In genomic region chr3:121435296-121435695, GRCm38 (mm10) we compare ENCODE assay signal across 14 mouse cellular contexts. TPM values are rescaled to one million over a fixed set of nuclear protein-coding genes. Genes with fewer than 3 reads are reported as not detected.
DNase-seq lines count a peak whose midpoint lies in the region; ATAC-seq and TF ChIP-seq lines count a peak whose summit lies in the region.
"Had no signal": no experiment of that assay in that cellular context is flagged by ENCODE, and none has a peak within 500 bp of the region (broad histone marks: within the 10 kb centered on the region; RNA-seq: fewer than 3 reads in every experiment).

No protein-coding gene starts in this region.

- no peak for ATAC-seq in heart, embryonic 12.5 days (ENCODE audit: insufficient number of reproducible peaks, low FRiP score)
- no peak for ATAC-seq in heart, embryonic 11.5 days (replicated peaks; ENCODE audit: insufficient number of reproducible peaks, low FRiP score, low TSS enrichment)
- no peak for ATAC-seq in midbrain, postnatal 0 days (ENCODE audit: low FRiP score)
- no peak for ATAC-seq in midbrain, embryonic 14.5 days (ENCODE audit: low FRiP score, low TSS enrichment)
- ATAC-seq: CD4-positive, CD25-positive, alpha-beta regulatory T cell, adult 4 months had no signal

- H3K4me2 ChIP-seq in heart, embryonic 12.5 days, result no peak overlapping the region; the same call in 1 of the 2 replicates
- H3K4me2 ChIP-seq in heart, embryonic 11.5 days, result no peak overlapping the region
- no peak overlapping the region for H3K4me2 ChIP-seq in midbrain, postnatal 0 days (ENCODE audit: low read depth, low read length, poor library complexity, severe bottlenecking)
- H3K4me2 ChIP-seq in midbrain, embryonic 14.5 days (ENCODE audit: low read length), result no peak overlapping the region
- H3K4me2 ChIP-seq: midbrain, embryonic 12.5 days had no signal

- 68% methylated on average over 5 of the region's 5 CpGs for WGBS in heart, embryonic 12.5 days
- 68% methylated on average over 5 of the region's 5 CpGs for WGBS in heart, embryonic 11.5 days (ENCODE audit: insufficient replicate concordance)
- WGBS in midbrain, postnatal 0 days, result 69% methylated on average over 5 of the region's 5 CpGs
- WGBS in midbrain, embryonic 14.5 days, result 84% methylated on average over 5 of the region's 5 CpGs
- WGBS in limb, embryonic 10.5 days, result 72% methylated on average over 5 of the region's 5 CpGs

- H3K4me1 ChIP-seq in heart, embryonic 12.5 days (replicated peaks), result peaks cover 90% of the 10 kb centered on the region
- peaks cover 82% of the 10 kb centered on the region for H3K4me1 ChIP-seq in heart, embryonic 11.5 days (ENCODE audit: control insufficient read depth, insufficient read depth, low read length)
- peaks cover 8% of the 10 kb centered on the region; the same call in 1 of the 2 replicates for H3K4me1 ChIP-seq in midbrain, postnatal 0 days (ENCODE audit: insufficient read depth, low read length)
- peaks cover 29% of the 10 kb centered on the region for H3K4me1 ChIP-seq in midbrain, embryonic 14.5 days (ENCODE audit: control insufficient read depth, insufficient read depth, low read length)
- H3K4me1 ChIP-seq in limb, embryonic 10.5 days, result peaks cover 79% of the 10 kb centered on the region

- peak; percentile 23 for DNase-seq in midbrain, postnatal 0 days (ENCODE audit: low spot score)
- no peak for DNase-seq in midbrain, embryonic 14.5 days
- DNase-seq in limb, embryonic 10.5 days (ENCODE audit: low spot score), result no peak
- no peak for DNase-seq in left cerebral cortex, adult 11 months (ENCODE audit: low spot score)
- no peak for DNase-seq in layer of hippocampus, adult 11-12 months (ENCODE audit: low spot score)
- DNase-seq: adrenal gland, postnatal 25 days; cerebellum, postnatal 25 days; lung, postnatal 10 days had no signal

- H3K27ac ChIP-seq in heart, embryonic 12.5 days (ENCODE audit: poor library complexity, severe bottlenecking), result peak overlapping the region; percentile 55; the same call in 1 of the 2 replicates
- H3K27ac ChIP-seq in heart, embryonic 11.5 days (ENCODE audit: low read depth, low read length), result no peak overlapping the region
- peak overlapping the region; percentile 32; the same call in 1 of the 2 replicates for H3K27ac ChIP-seq in midbrain, postnatal 0 days (ENCODE audit: low read depth, low read length)
- no peak overlapping the region for H3K27ac ChIP-seq in midbrain, embryonic 14.5 days (replicated peaks; ENCODE audit: low read depth, low read length)
- H3K27ac ChIP-seq in limb, embryonic 10.5 days, result peak overlapping the region; percentile 92; the same call in 1 of the 2 replicates
- H3K27ac ChIP-seq: liver, embryonic 14.5 days; midbrain, embryonic 12.5 days had no signal

- H3K9ac ChIP-seq in heart, embryonic 12.5 days, result no peak overlapping the region; the same call in 1 of the 2 replicates
- H3K9ac ChIP-seq in heart, embryonic 11.5 days (ENCODE audit: low read depth, low read length), result no peak overlapping the region
- H3K9ac ChIP-seq in midbrain, postnatal 0 days (replicated peaks; ENCODE audit: low read length, poor library complexity, severe bottlenecking), result no peak overlapping the region
- H3K9ac ChIP-seq in midbrain, embryonic 14.5 days (replicated peaks; ENCODE audit: low read length), result no peak overlapping the region
- H3K9ac ChIP-seq: kidney, embryonic 15.5 days; liver, embryonic 14.5 days; midbrain, embryonic 12.5 days had no signal

- no peaks in the 10 kb centered on the region for H3K27me3 ChIP-seq in heart, embryonic 12.5 days (replicated peaks)
- no peaks in the 10 kb centered on the region for H3K27me3 ChIP-seq in heart, embryonic 11.5 days (ENCODE audit: control insufficient read depth, insufficient read depth, low read length)
- no peaks in the 10 kb centered on the region for H3K27me3 ChIP-seq in midbrain, postnatal 0 days (ENCODE audit: insufficient read depth, low read length)
- no peaks in the 10 kb centered on the region for H3K27me3 ChIP-seq in midbrain, embryonic 14.5 days (ENCODE audit: control insufficient read depth, insufficient read depth, low read length)
- H3K27me3 ChIP-seq in limb, embryonic 10.5 days (ENCODE audit: low read depth, poor library complexity, severe bottlenecking), result no peaks in the 10 kb centered on the region
- H3K27me3 ChIP-seq: kidney, embryonic 15.5 days; midbrain, embryonic 12.5 days had no signal

- H3K36me3 ChIP-seq in heart, embryonic 12.5 days, result 0 out of 2 replicates have a peak, but pooled peaks cover 9% of the 10 kb centered on the region
- H3K36me3 ChIP-seq in heart, embryonic 11.5 days (ENCODE audit: control insufficient read depth, insufficient read depth, low read length), result no peaks in the 10 kb centered on the region
- no peaks in the 10 kb centered on the region for H3K36me3 ChIP-seq in midbrain, postnatal 0 days (ENCODE audit: insufficient read depth, low read length)
- H3K36me3 ChIP-seq in midbrain, embryonic 14.5 days (ENCODE audit: control insufficient read depth, insufficient read depth, low read length), result no peaks in the 10 kb centered on the region
- H3K36me3 ChIP-seq in limb, embryonic 10.5 days, result peaks cover 69% of the 10 kb centered on the region

- H3K9me3 ChIP-seq in heart, embryonic 12.5 days (replicated peaks), result no peaks in the 10 kb centered on the region
- no peaks in the 10 kb centered on the region for H3K9me3 ChIP-seq in heart, embryonic 11.5 days (replicated peaks; ENCODE audit: control insufficient read depth, low read length)
- H3K9me3 ChIP-seq in midbrain, postnatal 0 days (ENCODE audit: low read length), result no peaks in the 10 kb centered on the region
- no peaks in the 10 kb centered on the region for H3K9me3 ChIP-seq in midbrain, embryonic 14.5 days (ENCODE audit: control insufficient read depth, low read length)
- H3K9me3 ChIP-seq in limb, embryonic 10.5 days (replicated peaks), result no peaks in the 10 kb centered on the region
- H3K9me3 ChIP-seq: kidney, embryonic 15.5 days; midbrain, embryonic 12.5 days had no signal

- H3K4me3 ChIP-seq in heart, embryonic 12.5 days, result no peak overlapping the region
- H3K4me3 ChIP-seq in heart, embryonic 11.5 days (ENCODE audit: low read depth, low read length), result no peak overlapping the region
- no peak overlapping the region for H3K4me3 ChIP-seq in midbrain, postnatal 0 days (ENCODE audit: low read depth, low read length)
- no peak overlapping the region for H3K4me3 ChIP-seq in midbrain, embryonic 14.5 days (replicated peaks; ENCODE audit: low read depth, low read length)
- no peak overlapping the region for H3K4me3 ChIP-seq in limb, embryonic 10.5 days
- H3K4me3 ChIP-seq: kidney, embryonic 15.5 days; midbrain, embryonic 12.5 days had no signal

- no peak for TF ChIP-seq CTCF in midbrain, postnatal 0 days (IDR thresholded peaks at IDR 0.05)

RNA-seq across cellular contexts. Expression of gene Cnn3, which starts 9.0 kb away (rescaled TPM):
- 455 and 460 TPM in 2 replicates for polyA plus RNA-seq in heart, embryonic 12.5 days (2016; fragmentation: Nextera tagmentation; extraction: Ambion mirVana)
- 488 and 525 TPM in 2 replicates for polyA plus RNA-seq in heart, embryonic 11.5 days (2014; fragmentation: Nextera tagmentation; extraction: Ambion mirVana)
- total RNA-seq in midbrain, postnatal 0 days (2014; rRNA removed), result 116 and 122 TPM in 2 replicates
- 181 and 187 TPM in 2 replicates for polyA plus RNA-seq in midbrain, postnatal 0 days (2015; fragmentation: Nextera tagmentation; extraction: Ambion mirVana)
- polyA plus RNA-seq in midbrain, embryonic 14.5 days (2014; fragmentation: Nextera tagmentation; extraction: Ambion mirVana), result 417 and 560 TPM in 2 replicates
- 697 and 777 TPM in 2 replicates for polyA plus RNA-seq in limb, embryonic 10.5 days (2016; fragmentation: Nextera tagmentation; extraction: Ambion mirVana)

Comparison
In these comparisons a context has a peak if more than half of its experiments do, and no peak if none do; other contexts are left out.
1. H3K27ac ChIP-seq: peak in heart, embryonic 12.5 days (single experiment), midbrain, postnatal 0 days (single experiment) and limb, embryonic 10.5 days (single experiment); none in heart, embryonic 11.5 days (single experiment) and midbrain, embryonic 14.5 days (single experiment).